Mouse (Mus musculus): ENCODE results near the gene Tmem117.

DNA sequence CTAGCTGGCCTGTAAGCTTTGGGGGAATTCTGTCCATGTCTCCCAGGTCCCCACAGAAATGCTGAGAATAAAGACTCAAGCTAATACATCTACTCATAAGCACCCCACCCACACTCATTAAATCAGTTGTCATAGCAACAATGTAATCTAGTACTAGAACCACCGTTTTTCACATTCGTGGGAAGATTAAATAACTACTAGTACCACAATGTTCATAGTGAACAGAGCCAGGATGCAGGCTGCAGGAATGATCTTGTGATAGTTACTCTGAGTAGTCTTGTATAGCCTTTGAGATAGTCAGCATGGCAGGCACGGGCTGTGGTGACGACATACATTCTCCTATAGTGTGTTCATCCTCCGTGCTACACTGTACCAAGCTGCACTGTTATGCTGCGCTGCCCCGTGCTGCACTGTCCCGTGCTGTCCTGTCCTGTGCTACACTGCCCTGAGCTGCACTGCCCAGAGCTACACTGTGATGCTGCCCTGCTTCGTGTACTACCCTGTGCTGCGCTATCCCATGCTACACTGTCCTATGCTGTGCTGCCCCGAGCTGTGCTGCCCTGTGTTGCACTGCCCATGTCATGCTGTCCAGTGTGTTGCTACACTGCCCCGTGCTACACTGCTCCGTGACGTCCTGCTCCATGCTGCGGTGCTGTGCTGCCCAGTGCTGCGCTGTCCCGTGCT is 507.0 kb downstream of the Tmem117 start:
- TF ChIP-seq CTCF (IDR thresholded peaks at IDR 0.05; ENCODE audit: extremely low read depth, insufficient read depth, low read length), result no peak
- TF ChIP-seq POLR2A (IDR thresholded peaks at IDR 0.05; ENCODE audit: extremely low read depth, insufficient read depth, low read length), result no peak

Data from cortical plate, adult 2 months (tissue).